Mouse (Mus musculus): Measurements from ENCODE around the gene Kank3. TPM values are rescaled to one million over a fixed set of nuclear protein-coding genes. Genes with fewer than 3 reads are reported as not detected.
A peak's percentile ranks its signal among the peaks of the same experiment; 100 is the strongest.
"Not testable (repeated sequence)": the region's sequence is repeated elsewhere in the genome, so short reads cannot be mapped to it uniquely, and the experiment has no call there.

The Kank3 gene
- polyA plus RNA-seq, 1 experiment from 2014 or later: 54.2 TPM

DNA sequence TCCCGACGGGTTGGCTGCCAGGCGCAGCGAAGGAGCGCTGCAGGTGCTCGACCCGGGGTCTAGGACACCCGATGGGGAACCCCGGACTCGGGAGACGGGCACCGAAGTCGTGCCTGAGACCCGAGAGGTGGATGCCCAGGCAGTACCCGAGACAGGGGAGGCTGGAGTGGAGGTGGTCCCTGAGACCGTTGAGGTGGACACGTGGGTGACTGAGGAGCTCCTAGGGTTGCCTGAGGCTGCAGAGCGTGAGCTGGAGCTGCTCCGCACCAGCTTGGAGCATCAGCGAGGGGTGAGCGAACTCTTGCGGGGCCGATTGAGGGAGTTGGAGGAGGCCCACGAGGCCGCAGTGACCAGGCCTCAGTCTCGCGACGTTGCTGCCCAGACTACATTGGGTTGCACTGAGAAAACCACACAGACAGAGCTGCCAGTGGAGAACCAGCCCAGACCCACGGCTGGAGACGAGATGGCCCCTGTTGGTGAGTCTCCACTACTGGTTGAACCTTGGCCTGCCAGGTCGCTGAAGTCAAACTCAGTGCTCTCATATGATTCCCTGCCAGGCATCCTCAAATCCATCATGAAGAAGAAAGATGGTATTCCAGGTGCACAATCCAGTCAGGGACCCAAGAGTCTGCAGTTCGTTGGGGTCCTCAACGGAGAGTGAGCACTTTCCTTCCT lies 7.8 kb downstream of the Kank3 start:
- Histone ChIP-seq H3K27ac (replicated peaks in 1 of 2; ENCODE audit: control insufficient read depth in 1 of 2, insufficient read depth in 1 of 2, low read depth in 2 of 2, low read length in 2 of 2) (peak overlapping the region; percentile 0 to 67; a peak in 3 of 4 replicates), H3K4me1 (ENCODE audit: control insufficient read depth in 2 of 2, insufficient read depth in 2 of 2, low read length in 2 of 2) (peaks cover 13% of the 10 kb centered on the region in 2 experiments), H3K9ac (ENCODE audit: low read length) (peak overlapping the region; percentile 83), H3K9me3 (ENCODE audit: control insufficient read depth, low read length) (no peaks in the 10 kb centered on the region), H3K36me3 (ENCODE audit: control insufficient read depth, insufficient read depth, low read length) (peaks cover 54% of the 10 kb centered on the region), H3K27me3 (ENCODE audit: control insufficient read depth, insufficient read depth, low read length) (peaks cover 4% of the 10 kb centered on the region), H3K4me3 (ENCODE audit: control insufficient read depth in 1 of 2, insufficient read depth in 1 of 2, low read depth in 1 of 2, low read length in 2 of 2) (peak overlapping the region; percentile 55 to 90), H3K4me2 (ENCODE audit: low read length) (peak overlapping the region; percentile 96)
- WGBS: 20% methylated on average over 33 of the region's 33 CpGs
- ATAC-seq (ENCODE audit: insufficient number of reproducible peaks, insufficient read depth, low FRiP score, low read depth): 0 out of 2 replicates have a peak, but pooled peaks have one; percentile 5

DNA sequence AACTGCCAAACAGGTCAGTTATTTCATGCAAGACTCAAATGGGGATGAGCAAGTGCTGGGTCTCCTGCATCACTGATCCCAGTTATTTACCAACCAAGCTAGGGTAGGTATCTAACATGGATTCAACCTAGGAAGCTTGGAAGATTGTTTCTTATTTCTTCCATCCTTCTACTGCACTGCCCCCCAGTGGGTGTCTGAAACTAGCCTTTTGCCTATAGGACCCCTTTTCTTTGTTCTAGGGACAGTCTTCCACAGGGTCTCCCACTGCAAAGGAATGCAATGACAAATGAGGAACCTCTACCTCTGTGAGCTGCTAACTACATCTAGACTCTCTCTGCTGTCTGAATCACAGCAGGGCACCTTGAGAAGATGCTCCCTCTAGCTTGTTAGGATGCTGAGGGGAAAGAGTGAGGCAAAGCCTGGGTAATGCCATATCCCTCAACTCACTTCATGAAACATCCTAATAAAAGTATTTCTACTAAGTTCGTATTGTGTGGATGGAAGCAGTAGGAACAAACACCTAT lies 12.2 kb downstream of the Kank3 start:
- H3K27me3 ChIP-seq (ENCODE audit: control insufficient read depth, insufficient read depth, low read length): no peaks in the 10 kb centered on the region
- ATAC-seq (ENCODE audit: insufficient number of reproducible peaks, insufficient read depth, low FRiP score, low read depth): no peak
- H3K4me2 ChIP-seq (ENCODE audit: low read length): no peak overlapping the region
- H3K27ac ChIP-seq (replicated peaks in 1 of 2; ENCODE audit: control insufficient read depth in 1 of 2, insufficient read depth in 1 of 2, low read depth in 2 of 2, low read length in 2 of 2): no peak overlapping the region
- 67% methylated on average over 1 of the region's 1 CpGs for WGBS
- no peak overlapping the region for H3K4me3 ChIP-seq (ENCODE audit: control insufficient read depth in 1 of 2, insufficient read depth in 1 of 2, low read depth in 1 of 2, low read length in 2 of 2)
- no peak overlapping the region for H3K9ac ChIP-seq (ENCODE audit: low read length)
- peaks cover 66% of the 10 kb centered on the region for H3K36me3 ChIP-seq (ENCODE audit: control insufficient read depth, insufficient read depth, low read length)
- peaks cover 7 to 22% of the 10 kb centered on the region in 2 experiments for H3K4me1 ChIP-seq (ENCODE audit: control insufficient read depth in 2 of 2, insufficient read depth in 2 of 2, low read length in 2 of 2)
- no peaks in the 10 kb centered on the region for H3K9me3 ChIP-seq (ENCODE audit: control insufficient read depth, low read length)

DNA sequence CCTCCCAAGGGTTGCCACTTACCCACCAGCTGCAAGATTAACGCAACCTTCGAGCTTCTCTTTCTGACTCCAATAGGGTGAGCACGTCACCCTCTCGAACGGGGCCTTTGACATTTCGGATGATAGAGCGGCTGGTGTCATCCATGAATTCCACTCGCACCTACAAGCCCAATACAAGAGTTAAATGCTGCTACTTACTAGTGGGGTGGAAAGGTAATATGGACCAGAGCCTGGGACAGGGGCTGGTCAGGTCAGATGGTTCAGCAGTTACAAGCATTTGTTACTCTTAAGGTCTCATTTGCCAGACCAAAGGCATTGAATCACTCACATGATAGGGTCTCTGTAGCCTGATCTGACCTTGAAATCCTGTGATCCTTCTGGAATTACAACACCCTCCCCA lies 12.9 kb downstream of the Kank3 start:
- H3K4me2 ChIP-seq (ENCODE audit: low read length): peak overlapping the region; percentile 73
- peak overlapping the region; percentile 87 for H3K9ac ChIP-seq (ENCODE audit: low read length)
- 74% methylated on average over 8 of the region's 8 CpGs for WGBS
- ATAC-seq (ENCODE audit: insufficient number of reproducible peaks, insufficient read depth, low FRiP score, low read depth); H3K27me3 ChIP-seq (ENCODE audit: control insufficient read depth, insufficient read depth, low read length); H3K9me3 ChIP-seq (ENCODE audit: control insufficient read depth, low read length): not testable (repeated sequence)
- H3K4me3 ChIP-seq (ENCODE audit: control insufficient read depth in 1 of 2, insufficient read depth in 1 of 2, low read depth in 1 of 2, low read length in 2 of 2): peak overlapping the region; percentile 60 to 62; a peak in 3 of 4 replicates
- 0 out of 4 replicates have a peak overlapping the region, but pooled peaks of 1 of the 2 experiments have one; percentile 14 for H3K27ac ChIP-seq (replicated peaks in 1 of 2; ENCODE audit: control insufficient read depth in 1 of 2, insufficient read depth in 1 of 2, low read depth in 2 of 2, low read length in 2 of 2)
- peaks cover 2 to 22% of the 10 kb centered on the region in 2 experiments for H3K4me1 ChIP-seq (ENCODE audit: control insufficient read depth in 2 of 2, insufficient read depth in 2 of 2, low read length in 2 of 2)
- peaks cover 66% of the 10 kb centered on the region for H3K36me3 ChIP-seq (ENCODE audit: control insufficient read depth, insufficient read depth, low read length)

DNA sequence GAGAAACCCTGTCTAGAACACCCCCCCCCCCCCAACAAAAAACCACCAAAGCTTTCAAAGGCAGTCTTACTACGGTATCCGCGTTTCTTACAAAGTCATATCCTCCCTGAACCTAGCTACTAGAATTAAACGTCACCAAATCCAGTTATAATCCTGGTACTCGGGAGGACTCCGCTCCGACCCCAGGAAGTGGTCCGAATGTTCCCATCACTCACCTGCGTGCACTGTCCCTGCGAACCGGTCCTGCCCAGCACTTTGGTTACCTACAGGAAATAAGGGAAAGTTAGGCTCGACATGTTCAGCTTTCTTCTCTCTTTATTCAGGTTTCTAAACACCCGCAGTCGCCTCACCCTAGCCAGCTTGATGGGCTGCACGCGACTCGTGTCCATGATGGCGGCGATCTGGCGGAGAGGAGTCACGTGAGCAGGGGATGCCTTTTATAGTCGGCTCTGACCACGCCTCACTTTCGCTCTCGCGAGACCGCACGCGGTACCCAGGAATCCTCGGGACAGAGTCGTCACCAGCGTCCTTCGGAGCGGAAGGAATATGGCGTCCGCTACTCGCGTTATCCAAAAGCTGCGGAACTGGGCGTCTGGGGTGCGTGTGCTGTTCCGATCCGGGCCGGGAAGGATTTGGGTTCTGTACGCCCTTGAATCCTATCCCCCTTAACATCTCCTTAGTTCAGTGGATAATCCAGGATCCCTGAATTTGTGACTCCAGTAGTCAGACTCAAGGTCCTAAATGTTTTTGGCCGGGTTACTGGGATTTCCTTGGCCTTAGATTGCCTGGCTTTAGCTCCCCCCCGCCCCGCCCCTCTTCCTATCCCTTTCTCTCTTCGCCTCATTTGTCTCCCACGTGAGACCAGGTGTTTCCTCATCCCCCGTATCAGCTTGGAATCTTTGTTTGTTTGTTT lies 14.0 kb downstream of the Kank3 start, which contains the start of the genes Rps28 and Ndufa7:
Gene Rps28, minus strand, starts transcription at position 479 of the 913 bp plus-strand sequence.
Gene Ndufa7, plus strand, starts transcription at position 489 of the 913 bp plus-strand sequence.
- H3K27ac ChIP-seq (replicated peaks in 1 of 2; ENCODE audit: control insufficient read depth in 1 of 2, insufficient read depth in 1 of 2, low read depth in 2 of 2, low read length in 2 of 2): peak within 1 kb of the TSS; percentile 80 to 90
- H3K9ac ChIP-seq (ENCODE audit: low read length): peak within 1 kb of the TSS; percentile 87
- H3K36me3 ChIP-seq (ENCODE audit: control insufficient read depth, insufficient read depth, low read length): peaks cover 58% of the 10 kb centered on the region
- peak; percentile 90 for ATAC-seq (ENCODE audit: insufficient number of reproducible peaks, insufficient read depth, low FRiP score, low read depth)
- H3K9me3 ChIP-seq (ENCODE audit: control insufficient read depth, low read length): no peaks in the 10 kb centered on the region
- H3K4me1 ChIP-seq (ENCODE audit: control insufficient read depth in 2 of 2, insufficient read depth in 2 of 2, low read length in 2 of 2): peaks cover 2 to 29% of the 10 kb centered on the region in 2 experiments; a peak in 3 of 4 replicates
- WGBS: under 1% methylated on average over 51 of the region's 51 CpGs
- H3K27me3 ChIP-seq (ENCODE audit: control insufficient read depth, insufficient read depth, low read length): no peaks in the 10 kb centered on the region
- peak within 1 kb of the TSS; percentile 76 for H3K4me2 ChIP-seq (ENCODE audit: low read length)
- H3K4me3 ChIP-seq (ENCODE audit: control insufficient read depth in 1 of 2, insufficient read depth in 1 of 2, low read depth in 1 of 2, low read length in 2 of 2): peak within 1 kb of the TSS; percentile 60 to 62

DNA sequence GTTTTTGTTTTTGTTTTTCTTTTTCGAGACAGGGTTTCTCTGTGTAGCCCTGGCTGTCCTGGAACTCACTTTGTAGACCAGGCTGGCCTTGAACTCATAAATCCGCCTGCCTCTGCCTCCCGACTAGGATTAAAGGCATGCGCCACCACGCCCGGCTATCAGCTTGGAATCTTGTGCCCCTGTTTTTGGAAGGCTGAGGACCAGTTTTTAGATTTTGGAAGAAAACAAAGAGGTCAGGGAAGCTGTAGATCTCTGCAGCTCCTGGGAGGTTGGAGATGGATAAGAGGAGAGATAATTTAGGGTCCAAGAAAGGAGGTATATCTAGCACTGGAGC lies 14.6 kb downstream of the Kank3 start:
- 7% methylated on average over 6 of the region's 6 CpGs for WGBS
- H3K27ac ChIP-seq (replicated peaks in 1 of 2; ENCODE audit: control insufficient read depth in 1 of 2, insufficient read depth in 1 of 2, low read depth in 2 of 2, low read length in 2 of 2): peak overlapping the region; percentile 80 to 90; a peak in 3 of 4 replicates

DNA sequence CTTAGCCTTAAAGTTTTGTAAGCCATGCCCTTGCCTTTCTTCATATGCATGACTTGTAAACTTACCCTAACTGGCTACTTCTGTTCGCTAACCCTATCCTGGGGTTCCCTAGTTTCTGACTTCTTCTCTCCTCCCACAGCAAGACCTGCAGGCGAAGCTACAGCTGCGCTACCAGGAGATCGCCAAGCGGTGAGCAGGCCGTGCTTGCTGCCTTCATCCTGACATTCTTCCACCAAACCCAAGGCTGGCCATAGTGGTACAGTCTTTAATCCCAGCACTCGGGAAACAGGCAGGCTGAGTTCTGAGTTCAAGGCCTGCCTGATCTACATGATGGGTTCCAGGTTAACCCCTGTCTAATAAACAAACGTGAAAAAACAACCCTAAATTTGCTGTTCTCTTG lies 15.1 kb downstream of the Kank3 start:
- Histone ChIP-seq H3K36me3 (ENCODE audit: control insufficient read depth, insufficient read depth, low read length) (peaks cover 57% of the 10 kb centered on the region), H3K9ac (ENCODE audit: low read length) (peak overlapping the region; percentile 87; the same call in 1 of the 2 replicates), H3K9me3 (ENCODE audit: control insufficient read depth, low read length) (no peaks in the 10 kb centered on the region), H3K4me1 (ENCODE audit: control insufficient read depth in 2 of 2, insufficient read depth in 2 of 2, low read length in 2 of 2) (peaks cover 4 to 34% of the 10 kb centered on the region in 2 experiments), H3K27me3 (ENCODE audit: control insufficient read depth, insufficient read depth, low read length) (no peaks in the 10 kb centered on the region), H3K4me3 (ENCODE audit: control insufficient read depth in 1 of 2, insufficient read depth in 1 of 2, low read depth in 1 of 2, low read length in 2 of 2) (peak overlapping the region in 1 of 2 experiments; percentile 62; a peak in 2 of 4 replicates), H3K27ac (replicated peaks in 1 of 2; ENCODE audit: control insufficient read depth in 1 of 2, insufficient read depth in 1 of 2, low read depth in 2 of 2, low read length in 2 of 2) (no peak overlapping the region), H3K4me2 (ENCODE audit: low read length) (peak overlapping the region; percentile 76)
- WGBS: 82% methylated on average over 8 of the region's 8 CpGs
- ATAC-seq (ENCODE audit: insufficient number of reproducible peaks, insufficient read depth, low FRiP score, low read depth): no peak

More for the DNA sequence above, 14.6 kb downstream of the Kank3 start:
- not testable (repeated sequence) for ATAC-seq (ENCODE audit: insufficient number of reproducible peaks, insufficient read depth, low FRiP score, low read depth); H3K27me3 ChIP-seq (ENCODE audit: control insufficient read depth, insufficient read depth, low read length); H3K9me3 ChIP-seq (ENCODE audit: control insufficient read depth, low read length)
- H3K4me1 ChIP-seq (ENCODE audit: control insufficient read depth in 2 of 2, insufficient read depth in 2 of 2, low read length in 2 of 2): peaks cover 4 to 34% of the 10 kb centered on the region in 2 experiments
- peaks cover 57% of the 10 kb centered on the region for H3K36me3 ChIP-seq (ENCODE audit: control insufficient read depth, insufficient read depth, low read length)
- peak overlapping the region; percentile 60 to 62 for H3K4me3 ChIP-seq (ENCODE audit: control insufficient read depth in 1 of 2, insufficient read depth in 1 of 2, low read depth in 1 of 2, low read length in 2 of 2)
- H3K4me2 ChIP-seq (ENCODE audit: low read length): peak overlapping the region; percentile 76
- H3K9ac ChIP-seq (ENCODE audit: low read length): peak overlapping the region; percentile 87

DNA sequence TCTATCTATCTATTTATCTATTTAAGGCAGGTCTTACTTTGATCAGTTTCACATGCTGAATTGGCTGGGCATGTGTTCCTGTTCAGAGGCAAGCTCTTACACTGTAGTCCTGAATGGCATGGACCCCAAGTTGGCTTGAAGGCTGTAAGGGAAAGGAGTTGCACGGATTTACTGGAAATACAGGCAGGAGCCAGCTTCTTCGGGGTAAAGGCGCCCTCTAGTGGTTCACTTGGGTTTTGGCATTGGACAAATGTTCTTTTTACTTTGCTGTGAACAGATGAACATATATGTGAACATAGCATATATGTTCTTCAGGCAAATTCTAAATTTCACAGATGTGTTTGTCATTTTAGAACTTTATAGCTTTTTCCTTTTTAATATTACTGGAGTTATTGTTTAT lies 16.5 kb downstream of the Kank3 start:
- no peak overlapping the region for H3K9ac ChIP-seq (ENCODE audit: low read length)
- no peaks in the 10 kb centered on the region for H3K27me3 ChIP-seq (ENCODE audit: control insufficient read depth, insufficient read depth, low read length)
- WGBS: 0% methylated on average over 3 of the region's 3 CpGs
- ATAC-seq (ENCODE audit: insufficient number of reproducible peaks, insufficient read depth, low FRiP score, low read depth): no peak
- peaks cover 55% of the 10 kb centered on the region for H3K36me3 ChIP-seq (ENCODE audit: control insufficient read depth, insufficient read depth, low read length)
- H3K4me2 ChIP-seq (ENCODE audit: low read length): no peak overlapping the region
- H3K4me1 ChIP-seq (ENCODE audit: control insufficient read depth in 2 of 2, insufficient read depth in 2 of 2, low read length in 2 of 2): peaks cover 4 to 34% of the 10 kb centered on the region in 2 experiments
- H3K27ac ChIP-seq (replicated peaks in 1 of 2; ENCODE audit: control insufficient read depth in 1 of 2, insufficient read depth in 1 of 2, low read depth in 2 of 2, low read length in 2 of 2): no peak overlapping the region
- no peak overlapping the region for H3K4me3 ChIP-seq (ENCODE audit: control insufficient read depth in 1 of 2, insufficient read depth in 1 of 2, low read depth in 1 of 2, low read length in 2 of 2)
- H3K9me3 ChIP-seq (ENCODE audit: control insufficient read depth, low read length): no peaks in the 10 kb centered on the region
